Mouse (Mus musculus) liver, postnatal 0 days (tissue): ENCODE measurements around the gene Immp2l.

Source experiments
- CTCF ChIP-seq: sonication (generic); IDR thresholded peaks from 2 replicates; pipeline ENCODE4 v1.5.1; 2016; ENCODE audit warnings: antibody characterized with exemption, low read depth
- EP300 ChIP-seq: IDR thresholded peaks from 2 replicates; pipeline ENCODE4 v1.6.1; 2016; ENCODE audit warnings: antibody characterized with exemption, low read depth, mild to moderate bottlenecking

GRCm38 (mm10) chr12:41325756-41326155 is 301.9 kb downstream of the Immp2l start:
- no peak for TF ChIP-seq CTCF
- no peak for TF ChIP-seq EP300
